Mouse (Mus musculus) ovary, postnatal 36 days (tissue): Measurements from ENCODE around the gene Cckar.
"Not testable (repeated sequence)": the region's sequence is repeated elsewhere in the genome, so short reads cannot be mapped to it uniquely, and the experiment has no call there.

Experiments
- DNase-seq: peaks from one replicate; pipeline ENCODE4 v3.0.0; 2022; ENCODE audit warnings: low spot score, mixed read lengths

Cckar gene

DNA sequence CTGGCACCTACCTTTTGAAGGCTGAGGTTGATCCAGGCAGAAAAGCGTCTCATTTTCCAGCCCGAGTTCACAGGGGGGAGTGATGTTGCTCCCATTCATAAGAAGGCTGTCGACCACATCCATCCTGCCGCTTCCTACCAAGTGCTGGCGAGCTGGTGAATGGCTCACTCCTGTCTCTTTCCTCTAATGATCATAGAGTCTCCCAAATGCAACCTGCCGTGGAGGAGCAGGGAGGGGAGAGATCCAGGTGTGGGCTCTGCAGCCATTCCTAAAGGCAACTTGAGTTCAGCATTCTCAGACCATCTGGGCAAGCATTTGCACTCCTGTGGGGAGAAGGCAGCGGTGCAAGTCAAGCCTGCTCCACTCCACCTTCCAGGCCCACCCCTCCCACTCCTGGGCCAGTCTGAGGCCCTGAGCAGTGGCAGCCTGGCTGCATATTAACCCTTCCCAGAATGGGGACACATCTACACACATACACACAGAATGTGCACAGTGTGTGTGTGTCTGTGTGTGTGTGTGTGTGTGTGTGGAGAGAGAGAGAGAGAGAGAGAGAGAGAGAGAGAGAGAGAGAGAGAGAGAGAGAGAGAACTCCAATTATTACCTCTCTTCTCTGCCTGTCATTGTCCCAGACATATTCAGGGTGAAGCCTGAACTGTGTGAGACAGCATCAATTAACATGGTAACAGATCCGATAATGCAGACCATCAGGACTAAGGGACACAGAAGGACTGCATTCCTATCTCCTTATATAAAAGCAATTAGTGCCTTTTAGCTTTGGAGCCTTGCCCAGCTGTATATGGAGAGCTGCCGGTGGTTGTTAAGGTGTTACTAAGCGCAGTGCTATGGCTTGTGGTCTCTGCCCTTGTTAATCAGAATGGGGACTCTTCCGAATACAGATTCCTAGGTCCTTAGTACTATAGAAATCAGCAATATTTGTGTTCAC lies at the start of gene Cckar:
Gene Cckar, minus strand, starts transcription at position 471 of the 943 bp plus-strand sequence.
- no peak for DNase-seq

GRCm38 (mm10) chr5:53744061-53744460 lies 36.6 kb upstream of the Cckar start:
- DNase-seq: no peak

DNA sequence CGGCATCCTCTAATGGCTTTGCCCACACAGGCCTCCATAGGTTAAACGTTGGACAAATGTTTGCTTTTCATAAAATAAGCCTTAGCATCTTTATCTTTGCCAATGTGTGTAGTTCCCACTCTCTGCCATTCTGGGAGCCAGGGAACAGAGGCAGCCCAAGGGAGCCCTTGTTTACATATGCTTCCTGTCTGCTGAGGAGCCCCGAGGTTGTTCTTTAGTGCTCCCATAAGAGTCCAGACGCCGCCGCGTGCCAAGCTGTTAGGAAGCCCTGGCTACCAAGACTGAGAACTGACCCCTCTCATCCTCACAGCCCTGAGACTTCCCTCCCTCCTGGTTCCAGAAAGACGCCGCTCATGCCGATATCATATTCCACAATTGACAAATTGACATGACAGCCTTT lies 25.4 kb upstream of the Cckar start:
- DNase-seq: no peak

DNA sequence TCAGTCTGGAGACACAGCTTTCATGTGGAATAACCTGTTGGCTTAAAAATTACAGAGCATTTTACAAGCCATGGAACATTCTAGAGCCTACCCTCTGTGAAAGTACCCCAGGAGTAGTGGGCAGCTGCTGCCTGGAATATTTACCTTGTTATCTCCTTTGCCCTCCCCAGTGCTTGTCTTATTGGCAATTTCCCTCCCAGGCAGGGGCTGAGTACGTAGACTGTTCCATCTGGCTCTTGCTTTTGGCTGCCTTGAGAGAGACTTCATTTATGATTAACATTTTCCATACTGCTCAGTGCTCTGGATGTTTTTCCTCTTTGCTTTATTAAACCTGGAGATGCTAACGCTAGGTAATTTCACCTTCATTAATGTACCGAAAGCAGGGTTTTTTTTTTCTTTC lies 20.1 kb upstream of the Cckar start:
- no peak for DNase-seq

- no peak for DNase-seq
These were observed 18.5 kb upstream of the Cckar start for GRCm38 (mm10) chr5:53726011-53726410.

DNA sequence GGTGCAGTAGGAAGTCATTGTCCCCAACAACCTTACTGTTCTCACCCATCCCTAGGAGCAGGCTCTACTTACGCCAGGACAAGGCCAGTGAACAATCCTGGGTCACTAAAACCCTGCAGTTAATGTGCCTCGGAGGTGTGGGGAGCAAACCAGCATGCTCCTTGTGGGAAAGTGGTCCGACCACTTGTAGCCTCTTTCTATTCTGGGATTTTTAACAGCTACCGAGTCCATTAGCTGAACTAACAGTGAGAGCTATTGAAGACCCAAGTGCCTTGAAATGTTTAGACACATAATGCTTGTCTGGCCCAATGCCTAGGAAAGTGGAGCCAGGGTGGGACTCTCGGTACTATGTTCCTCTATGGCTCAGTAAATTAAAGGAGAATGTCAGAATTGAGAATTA lies 9.0 kb upstream of the Cckar start:
- no peak for DNase-seq

- no peak for DNase-seq
These were observed 3.8 kb upstream of the Cckar start for GRCm38 (mm10) chr5:53711277-53711676.

GRCm38 (mm10) chr5:53708191-53708590 lies 686 bp upstream of the Cckar start:
- no peak for DNase-seq

- DNase-seq: no peak
These were observed 4.8 kb downstream of the Cckar start for GRCm38 (mm10) chr5:53702686-53703085.

GRCm38 (mm10) chr5:53697794-53698193 lies 9.7 kb downstream of the Cckar start:
- no peak for DNase-seq

- no peak for DNase-seq
These were observed 10.8 kb downstream of the Cckar start for GRCm38 (mm10) chr5:53696701-53697100.

DNA sequence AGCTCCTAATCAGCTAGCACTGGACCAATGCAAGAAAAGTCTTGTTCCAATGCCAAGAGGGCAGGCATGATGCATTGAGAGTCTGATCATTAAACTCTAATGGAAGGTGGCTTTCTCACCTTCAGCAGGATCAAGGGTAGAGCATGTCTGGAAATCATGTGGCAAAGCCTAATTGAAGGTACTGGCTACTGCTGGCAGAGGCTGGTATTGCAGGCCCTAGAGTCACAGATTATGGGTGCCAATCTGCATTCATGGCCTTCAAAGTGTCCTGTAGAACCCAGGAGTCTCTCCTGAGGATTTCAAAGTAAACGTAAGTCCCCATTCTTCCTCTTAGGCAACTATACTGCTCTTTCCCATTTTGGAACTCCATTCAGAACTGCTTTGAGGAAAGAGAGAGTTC lies 14.8 kb downstream of the Cckar start:
- no peak for DNase-seq

DNA sequence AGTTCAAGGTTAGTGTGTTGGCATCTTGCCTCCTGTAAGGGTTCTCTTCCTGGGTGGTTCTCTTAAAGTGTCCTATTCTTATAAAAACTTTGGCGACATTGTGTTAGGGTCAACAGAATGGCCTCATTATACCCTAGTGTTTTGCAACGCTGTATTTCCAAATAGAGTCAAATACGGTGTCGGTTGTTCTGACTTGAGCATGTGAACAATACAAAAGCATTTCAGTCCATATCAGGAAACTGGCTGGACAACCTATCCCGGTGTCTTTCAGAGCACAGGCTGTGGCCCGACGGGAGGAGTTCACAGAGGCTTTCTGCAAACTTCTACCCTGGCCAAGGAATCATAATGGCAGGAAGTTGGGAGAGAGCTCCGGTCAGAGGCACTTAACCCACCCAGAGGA lies 15.4 kb downstream of the Cckar start:
- DNase-seq: no peak

DNA sequence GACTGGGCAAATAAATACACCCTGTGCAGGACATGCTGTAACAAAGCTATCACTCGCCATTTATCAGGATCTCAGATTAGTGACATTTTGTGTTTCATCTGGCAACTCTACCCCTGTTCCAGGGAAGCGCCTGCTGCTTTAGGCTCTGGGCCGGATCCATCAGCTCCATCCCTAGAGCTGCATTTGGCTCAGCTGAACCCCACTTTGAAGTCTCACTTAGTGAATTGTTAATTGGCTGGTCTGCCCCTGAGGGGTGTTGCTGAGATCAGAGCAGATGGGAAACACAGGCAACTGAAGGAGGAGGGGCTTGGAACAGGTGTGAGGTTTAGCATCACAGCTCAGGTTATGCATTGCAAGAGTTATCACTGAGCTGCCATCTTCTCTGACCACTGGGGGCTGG lies 15.9 kb downstream of the Cckar start:
- no peak for DNase-seq

DNA sequence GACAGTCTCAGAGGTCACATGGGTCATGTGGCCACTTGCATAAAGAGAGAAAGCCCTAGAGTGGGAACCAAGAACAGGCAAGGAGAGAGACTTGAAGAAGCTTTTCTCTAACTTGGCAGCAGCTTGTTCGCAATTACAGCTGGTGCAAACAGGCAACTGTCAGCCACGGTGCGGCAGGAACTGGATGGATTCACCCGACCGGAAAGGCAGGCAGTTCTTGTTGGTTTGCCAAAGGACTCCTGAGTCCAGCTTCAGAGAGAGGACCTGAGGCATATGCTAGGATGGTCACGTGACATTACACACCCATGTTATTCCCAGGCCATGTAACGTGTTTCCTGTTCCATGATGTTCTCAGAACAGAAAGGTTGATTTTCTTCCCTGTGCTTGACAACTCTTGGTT lies 19.2 kb downstream of the Cckar start:
- DNase-seq: no peak

- DNase-seq: no peak
These were observed 21.1 kb downstream of the Cckar start for GRCm38 (mm10) chr5:53686379-53686778.

DNA sequence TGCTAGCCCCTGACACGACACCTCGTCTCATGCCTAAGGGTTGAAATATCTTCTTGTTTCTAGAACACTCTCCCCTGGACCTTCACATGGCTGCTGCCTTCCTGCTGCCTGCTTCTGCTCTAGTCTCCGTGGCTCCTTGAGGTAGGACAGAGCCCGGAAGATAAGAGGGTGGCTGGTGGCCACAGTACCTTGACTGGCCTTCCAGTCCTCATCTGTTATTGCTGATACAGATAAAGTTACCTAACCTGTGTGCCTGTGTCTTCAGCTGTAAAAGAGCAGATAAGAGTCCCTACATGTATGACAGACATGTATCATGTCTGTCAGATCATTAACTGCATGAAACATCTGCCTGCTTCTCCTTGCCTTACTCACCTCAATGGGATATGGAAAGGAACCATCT lies 21.9 kb downstream of the Cckar start:
- DNase-seq: no peak

DNA sequence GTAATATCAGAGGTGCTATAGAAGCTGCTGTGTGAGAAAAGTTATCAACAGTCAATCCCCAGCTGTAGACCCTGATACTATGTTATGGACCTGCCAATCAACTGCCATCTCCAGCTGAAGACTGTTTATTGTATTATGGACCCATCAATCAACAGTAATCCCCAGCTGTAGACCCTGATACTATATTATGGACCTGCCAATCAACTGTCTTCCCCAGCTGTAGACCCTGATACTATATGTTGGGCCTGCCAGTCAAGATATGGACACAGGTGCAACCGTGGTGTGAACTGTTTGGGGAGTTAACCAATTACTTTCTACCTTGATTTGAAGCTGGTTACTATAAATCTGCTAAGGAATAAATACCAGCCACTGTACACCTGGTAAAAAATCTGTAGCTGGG lies 23.1 kb downstream of the Cckar start:
- no peak for DNase-seq

DNA sequence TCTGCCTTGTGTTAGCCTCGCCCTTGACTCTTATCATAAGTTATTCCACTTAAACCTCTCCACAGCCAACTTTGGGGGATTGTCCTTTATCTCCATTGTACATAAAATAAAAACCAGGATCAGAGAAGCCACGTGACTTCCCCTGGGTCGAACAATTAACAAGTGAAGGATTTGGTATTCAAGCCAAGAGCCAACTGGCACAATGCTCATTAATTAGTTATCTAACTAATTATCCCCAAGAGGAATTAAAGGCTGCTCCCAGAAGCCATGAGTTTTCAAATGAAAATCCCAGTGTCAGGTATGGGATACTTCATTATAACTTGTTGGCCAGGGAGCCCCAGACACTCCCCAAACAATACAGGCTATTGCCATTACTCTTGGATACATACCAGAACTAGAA lies 23.6 kb downstream of the Cckar start:
- DNase-seq: no peak

DNA sequence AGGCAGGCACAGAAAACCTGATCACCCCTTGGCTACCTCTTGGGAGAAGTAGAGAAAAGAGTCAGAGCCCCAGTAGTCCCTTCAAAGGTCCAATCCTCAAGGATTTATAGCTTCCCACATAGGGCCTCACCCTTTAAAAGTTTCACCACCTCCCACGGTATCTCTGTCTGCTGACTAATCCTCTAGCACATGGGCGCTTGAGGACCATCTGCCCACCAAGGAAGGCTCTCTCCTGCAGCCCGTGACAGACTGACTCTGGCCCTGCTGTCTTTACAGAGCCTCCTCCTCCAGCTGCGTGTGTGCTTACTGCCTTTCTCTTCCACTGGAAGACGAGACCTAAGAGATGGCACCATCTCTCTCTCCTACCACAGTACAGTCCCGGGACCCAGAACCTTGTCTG lies 27.9 kb downstream of the Cckar start:
- no peak for DNase-seq

DNA sequence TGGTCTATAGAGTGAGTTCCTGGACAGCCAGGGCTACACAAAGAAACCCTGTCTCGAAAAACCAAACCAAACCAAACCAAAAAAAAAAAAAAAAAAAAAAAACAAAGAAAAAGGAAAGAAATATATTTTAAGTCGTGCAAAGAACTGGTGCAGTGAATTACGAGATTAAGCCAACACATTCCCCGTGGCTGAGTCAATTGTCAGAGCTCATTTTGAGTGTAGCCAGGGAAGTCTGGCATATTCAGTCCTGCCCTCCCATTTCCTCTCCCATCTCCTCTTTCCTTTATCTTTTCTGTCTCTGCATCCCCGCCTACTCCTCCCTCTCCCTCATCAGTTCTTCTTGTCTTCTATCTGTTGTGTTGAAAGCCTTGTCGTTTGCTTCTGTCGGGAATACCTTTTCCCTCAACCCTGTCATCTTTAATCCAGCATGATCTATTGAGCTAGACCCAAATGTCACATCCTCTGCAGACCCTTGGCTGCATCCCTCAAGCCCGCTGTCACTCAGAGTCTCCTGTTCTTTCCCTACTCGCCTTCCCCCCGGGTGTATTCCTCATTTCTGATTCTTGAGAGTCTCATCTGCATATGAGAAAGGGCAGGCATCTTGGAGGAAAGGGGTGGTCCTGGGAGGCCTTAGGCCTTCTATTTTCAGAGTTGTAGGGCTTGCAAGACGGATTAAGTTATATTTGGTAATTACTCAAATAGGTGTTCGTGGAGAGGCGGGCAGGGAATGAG lies 29.3 kb downstream of the Cckar start:
- DNase-seq: no peak

GRCm38 (mm10) chr5:53676671-53677070 lies 30.8 kb downstream of the Cckar start:
- DNase-seq: no peak

- not testable (repeated sequence) for DNase-seq
These were observed 33.9 kb downstream of the Cckar start for GRCm38 (mm10) chr5:53673493-53674150.
